Mouse (Mus musculus) urinary bladder, postnatal 14 days (tissue): ENCODE measurements at regions not wholly inside any gene's neighbourhood (a gene's known extent, or its start where the extent isn't known, plus 50 kb on each side); places are given as distances from the start of the nearest gene placed in this dataset.

Experiments used
- DNase-seq: peaks from one replicate; pipeline ENCODE4 v3.0.0; 2021; ENCODE audit warnings: low spot score

DNA sequence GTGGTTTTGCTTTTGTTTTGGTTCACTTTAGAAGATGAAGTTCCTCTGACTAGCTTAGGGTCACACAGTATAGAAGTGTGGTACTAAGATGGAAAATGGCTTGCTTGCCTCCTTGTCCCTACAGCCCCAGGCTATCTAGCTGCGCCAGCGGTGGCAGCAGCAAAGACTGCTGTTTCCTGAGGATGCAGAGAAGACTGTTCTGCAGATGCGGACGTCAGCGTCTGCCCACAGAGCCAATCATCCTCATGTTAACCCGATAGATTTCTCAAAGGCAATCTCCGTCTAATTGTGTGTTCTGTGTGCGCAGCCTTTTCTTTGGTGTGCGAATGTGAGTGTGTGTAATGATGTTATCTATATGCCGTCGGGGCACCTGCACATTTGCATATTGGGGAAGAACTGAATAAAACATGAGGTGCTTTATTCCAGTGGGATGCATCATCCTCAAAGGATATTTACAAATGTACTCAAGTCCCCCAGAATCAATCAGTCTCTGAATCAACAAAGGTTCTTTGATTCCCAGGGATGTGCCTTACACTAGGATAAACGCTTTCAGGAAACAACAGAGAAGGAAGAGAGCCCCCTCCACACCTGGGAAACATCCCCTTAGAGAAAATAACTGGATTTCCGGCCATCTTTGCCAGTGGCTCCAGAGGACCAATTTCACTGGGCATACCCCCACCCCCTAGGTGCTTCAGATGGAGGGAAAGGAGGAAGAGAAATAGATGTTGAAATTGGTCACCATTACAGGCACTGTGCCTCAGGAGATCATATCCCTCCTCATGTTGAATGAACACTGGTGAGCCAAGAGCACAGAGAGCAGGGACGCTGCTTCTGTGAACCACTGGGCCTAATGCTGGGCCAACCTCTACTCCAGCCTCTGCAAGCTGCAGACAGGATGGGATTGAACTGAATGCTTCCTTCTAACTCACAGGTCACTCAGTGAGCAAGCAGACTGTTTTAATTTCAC lies 409.7 kb upstream of the Plxna2 start:
- DNase-seq: no peak

DNA sequence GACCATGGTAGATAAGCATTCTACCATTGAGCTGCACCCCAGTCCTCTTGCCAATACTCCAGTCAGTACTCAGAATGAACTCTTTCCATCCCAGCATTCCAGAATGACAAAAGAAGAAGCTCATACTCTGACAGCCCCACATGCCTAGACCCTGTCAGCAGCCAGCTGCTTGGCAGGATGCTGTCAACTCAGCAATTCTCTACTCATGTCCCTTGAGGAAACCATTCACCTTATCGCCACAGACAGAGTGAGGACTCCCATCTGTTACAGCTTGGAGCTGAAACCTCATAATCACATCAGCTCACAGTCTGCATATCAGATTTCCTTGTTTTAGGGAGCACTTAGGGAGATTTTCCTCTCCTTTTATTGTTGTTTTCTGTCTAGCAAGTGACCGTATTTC lies 420.5 kb upstream of the Plxna2 start:
- no peak for DNase-seq

DNA sequence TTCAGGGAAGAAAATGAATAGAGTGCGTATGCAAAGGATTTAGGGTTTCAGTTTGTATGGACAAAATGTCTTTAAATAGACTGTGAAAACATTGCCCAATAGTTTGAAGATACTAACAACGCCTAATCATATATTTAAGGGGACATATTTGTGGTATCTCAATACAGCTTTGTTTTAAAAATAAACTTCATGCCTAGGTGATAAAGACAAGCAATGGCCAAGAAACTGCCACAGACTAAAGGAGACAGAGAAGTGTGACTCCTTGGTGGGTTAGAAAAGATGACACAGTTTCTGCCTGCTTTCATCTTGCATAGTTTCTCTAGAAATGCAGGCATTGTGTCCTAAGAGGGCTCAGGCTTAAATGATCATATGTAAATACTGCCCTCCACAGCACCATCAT lies 435.7 kb upstream of the Plxna2 start:
- DNase-seq: no peak

DNA sequence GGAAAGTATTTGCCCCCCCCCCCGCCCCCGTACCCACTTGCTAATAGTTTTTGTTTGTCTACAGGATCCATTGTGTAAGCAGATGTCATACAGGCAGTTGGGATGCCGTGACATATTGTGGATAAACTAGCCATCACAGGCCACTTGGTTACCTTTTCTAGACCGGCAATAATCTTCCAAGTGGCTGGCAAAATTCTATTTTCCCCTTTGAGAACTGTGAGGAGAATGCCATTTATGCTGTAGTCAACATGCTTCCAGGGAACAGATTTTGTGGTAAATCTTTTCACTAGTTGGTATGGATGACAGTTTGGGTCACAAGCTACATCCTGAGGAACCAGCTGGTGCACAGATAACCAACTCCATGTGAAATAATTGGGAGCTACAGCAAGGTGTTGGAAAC lies 456.5 kb upstream of the Plxna2 start:
- no peak for DNase-seq

DNA sequence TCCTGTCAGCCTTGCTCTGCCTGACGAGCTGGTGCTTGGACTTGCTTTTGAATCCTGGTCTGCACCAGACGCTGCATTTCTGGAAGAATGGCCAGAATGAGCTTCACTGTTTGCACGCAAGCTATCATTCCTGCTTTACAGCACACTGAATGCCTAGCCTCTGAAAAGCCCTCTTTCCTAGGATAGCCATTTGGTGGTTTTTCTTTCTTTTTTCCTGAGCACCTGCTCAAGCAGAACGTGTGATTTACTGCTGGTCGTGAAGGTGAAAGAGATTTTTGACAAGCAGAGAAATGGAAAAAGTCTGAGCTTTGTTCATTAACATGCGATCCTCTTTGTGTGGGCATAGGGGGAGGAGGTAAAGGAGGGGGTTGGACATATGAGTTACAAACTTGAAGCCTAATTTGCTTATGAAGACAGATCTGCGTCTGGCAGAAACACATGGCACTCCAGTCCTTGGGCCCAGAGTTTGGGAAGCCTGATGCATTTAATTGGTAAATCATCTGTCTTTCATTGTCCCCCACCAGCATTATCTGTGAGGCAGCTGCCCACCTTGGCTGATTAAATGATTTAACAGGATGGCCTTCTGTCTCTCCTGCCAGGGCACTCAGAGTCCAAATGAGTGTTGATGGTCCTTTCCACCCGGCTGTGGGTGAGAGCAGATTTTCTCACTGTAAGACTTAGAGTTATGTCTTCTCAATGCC lies 457.1 kb upstream of the Plxna2 start:
- no peak for DNase-seq

DNA sequence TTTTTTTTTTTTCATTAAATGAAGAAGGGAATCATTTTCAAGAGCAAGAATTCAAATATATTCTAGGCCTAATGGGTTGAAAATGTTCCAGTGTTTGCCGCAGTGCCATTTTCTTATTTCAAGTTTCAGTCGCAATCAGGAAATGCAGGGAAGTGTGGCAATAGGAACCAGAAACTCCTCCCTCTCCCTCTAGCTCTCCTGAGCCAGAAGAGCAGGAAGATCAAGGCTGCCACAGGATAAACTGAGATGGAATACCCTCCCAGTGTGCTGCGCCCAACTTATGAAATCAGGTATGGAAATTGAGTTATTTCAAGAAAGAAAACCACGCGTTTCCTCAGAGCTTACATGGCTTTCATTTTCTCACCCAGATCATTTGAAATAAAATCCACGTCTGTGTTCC lies 460.8 kb upstream of the Plxna2 start:
- no peak for DNase-seq

DNA sequence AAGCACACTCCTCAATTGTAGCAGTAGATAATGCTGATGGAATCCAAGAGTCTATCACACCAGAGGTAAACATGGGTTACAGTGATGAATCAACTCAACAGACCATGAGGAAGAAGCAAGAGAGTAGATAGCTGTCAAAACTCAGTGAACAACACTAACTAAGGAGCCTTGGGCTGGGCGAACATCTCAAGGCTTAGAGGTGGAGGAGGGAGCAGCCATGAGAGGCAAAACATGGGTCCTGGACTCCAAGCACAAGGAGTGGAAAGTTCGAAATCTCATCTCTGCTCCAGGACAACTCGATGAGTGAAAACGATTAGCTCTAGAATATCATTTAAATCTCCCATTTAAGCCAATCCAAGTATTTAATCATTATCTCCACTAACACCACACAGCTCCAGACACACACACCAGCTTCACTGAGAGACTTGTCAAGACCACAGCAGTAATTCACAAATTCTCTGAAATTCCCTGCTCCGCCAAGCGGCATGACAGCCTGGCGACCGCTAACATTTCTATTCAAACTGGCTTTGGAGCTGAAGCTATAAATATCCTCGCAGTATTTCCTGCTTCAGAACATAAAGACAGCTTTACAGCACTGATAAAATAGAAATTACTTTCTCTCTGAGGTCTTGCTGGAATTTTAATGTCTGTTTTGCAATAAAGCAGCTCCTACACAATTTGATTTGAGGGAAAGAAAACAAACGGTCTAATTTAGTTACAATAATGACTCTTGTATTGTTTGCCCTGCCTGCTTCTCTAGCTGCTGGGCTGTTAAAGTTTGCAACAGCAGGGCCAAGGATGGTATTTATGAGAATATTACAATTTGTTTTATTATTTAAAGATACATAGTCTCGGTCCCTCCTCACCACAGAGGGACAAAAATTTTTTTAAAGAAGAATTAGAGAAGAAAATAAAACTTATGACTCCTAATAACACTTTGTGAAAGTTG lies 469.3 kb upstream of the Plxna2 start:
- DNase-seq: no peak

DNA sequence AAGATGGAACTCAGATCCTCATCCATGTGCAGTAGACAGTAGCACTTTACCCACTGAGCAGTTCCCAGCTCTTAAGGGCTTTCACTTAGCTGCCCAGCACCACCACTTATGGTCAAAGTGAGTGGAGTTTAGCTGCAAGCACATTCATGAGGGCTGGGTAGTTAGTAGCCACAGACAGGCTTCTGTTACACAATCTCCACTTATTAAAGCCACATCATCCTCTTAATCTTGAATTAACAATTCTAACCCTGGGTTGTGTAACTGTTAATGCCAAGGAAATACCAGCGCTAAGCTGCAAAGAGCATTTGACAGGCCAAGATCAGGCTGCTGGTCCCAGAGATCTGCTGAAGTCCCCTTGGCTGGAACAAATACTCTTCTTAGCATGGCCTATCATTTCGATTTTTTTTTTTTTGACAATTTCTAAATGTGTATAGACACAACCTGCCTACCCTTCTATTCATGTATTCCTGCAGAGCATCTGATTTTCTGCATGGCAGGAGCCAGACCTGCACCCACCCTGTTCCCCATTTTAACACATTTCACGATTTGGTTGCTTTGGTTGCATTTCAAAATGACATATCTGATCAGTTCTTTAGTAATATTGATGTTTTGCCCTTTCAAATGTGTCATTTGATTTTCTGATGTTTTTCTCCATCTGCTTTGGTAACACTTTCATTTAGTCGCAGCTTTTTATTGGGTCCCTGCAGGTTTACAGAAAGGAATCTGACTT lies 500.2 kb upstream of the Plxna2 start:
- no peak for DNase-seq

DNA sequence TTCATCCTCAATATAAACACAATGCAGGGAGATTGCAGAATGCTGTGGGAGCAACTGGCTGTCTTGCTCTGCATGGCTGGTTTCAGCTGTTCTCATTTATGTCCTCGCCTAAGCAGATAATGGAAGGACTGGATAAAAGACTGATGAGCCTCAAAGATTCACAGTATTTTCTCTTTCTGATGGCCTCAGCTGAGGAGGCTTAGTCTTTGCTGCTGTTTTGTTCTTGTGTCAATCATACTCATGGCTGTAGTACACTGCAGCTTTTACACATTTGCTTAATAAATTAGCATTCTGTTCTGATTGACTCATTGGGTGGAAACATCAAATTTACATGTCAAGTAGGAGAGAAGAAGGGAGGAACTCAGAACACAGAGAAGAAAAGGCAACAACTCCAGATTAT lies 503.6 kb upstream of the Plxna2 start:
- DNase-seq: no peak

DNA sequence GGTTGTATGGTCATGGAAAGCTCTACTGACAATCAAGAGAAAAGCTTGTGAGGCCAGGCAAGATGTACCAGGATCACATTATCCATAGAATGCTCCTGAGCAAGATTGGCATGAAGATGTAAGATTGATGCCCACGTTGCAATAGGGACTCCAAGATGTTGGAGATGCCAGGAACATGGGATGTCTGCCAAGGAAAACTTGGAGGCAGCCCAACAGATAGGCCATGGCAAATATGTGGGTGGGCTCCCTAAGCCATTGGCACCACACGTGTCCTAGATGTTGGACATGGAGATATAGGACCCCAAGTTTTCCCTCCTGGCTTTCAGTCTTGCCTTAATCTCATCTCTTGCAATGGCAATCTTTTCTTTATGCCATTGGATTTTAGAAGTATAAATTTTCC lies 506.1 kb upstream of the Plxna2 start:
- DNase-seq: no peak

DNA sequence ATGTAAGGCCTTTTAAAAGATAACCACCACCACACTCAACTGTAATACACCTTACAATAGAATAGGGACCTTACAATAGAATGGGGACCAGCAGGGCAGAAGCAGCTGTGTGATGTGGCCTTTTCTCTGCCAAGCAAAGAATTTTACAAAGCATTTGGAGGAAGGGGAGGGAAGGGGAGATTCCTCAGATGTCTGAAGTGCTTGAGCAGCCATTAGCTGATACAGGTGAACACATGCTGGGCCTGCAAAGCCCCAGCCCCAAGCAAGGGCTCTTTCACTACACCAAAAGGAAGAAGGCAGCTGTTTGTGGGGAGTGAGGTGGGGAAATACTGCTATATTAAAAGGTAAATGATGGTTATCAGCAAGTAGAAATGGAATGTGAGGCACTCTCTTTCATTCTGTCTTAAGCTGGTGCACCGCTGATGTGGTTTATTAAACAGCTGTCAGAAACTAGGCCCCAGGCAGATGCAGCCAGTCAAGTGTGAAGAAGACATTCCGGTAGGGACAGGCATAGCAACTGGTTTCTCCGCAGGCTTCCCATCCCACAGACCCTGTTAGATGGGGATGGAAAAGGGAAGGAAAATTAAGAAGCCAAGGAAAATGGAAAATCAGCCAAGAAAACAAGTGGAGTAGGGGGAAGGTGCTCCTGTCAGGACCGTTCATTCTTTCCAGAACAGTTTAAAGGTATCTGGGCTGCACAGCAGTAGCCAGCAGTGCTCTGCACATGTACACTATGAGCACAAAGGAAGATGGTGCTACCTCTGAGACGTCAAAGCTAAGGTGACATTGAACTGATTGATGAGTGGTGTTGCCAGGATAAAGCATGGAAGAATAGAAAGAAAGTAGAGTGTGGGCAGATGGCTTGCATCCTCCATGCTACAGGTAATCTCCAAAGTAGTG lies 508.6 kb upstream of the Plxna2 start:
- no peak for DNase-seq

DNA sequence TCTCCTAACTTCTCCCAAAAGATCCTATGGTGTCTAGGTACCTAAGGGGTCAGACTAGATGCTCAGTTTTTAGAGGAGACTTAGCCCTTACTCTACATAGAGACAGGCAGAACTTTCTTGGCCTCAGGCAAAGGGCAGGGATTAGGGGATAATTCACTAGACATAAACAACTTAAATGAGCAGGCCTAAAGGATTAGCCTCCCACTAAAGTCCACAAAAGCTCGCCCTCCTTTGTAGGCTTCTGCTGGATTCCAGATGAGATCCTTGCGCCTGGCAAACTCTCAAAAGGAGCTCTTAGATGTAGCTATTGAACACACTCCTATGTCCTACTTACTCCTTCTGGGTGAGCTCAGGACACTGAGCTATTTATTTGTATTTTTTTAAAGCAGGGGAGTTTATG lies 509.9 kb upstream of the Plxna2 start:
- peak; percentile 10 for DNase-seq

DNA sequence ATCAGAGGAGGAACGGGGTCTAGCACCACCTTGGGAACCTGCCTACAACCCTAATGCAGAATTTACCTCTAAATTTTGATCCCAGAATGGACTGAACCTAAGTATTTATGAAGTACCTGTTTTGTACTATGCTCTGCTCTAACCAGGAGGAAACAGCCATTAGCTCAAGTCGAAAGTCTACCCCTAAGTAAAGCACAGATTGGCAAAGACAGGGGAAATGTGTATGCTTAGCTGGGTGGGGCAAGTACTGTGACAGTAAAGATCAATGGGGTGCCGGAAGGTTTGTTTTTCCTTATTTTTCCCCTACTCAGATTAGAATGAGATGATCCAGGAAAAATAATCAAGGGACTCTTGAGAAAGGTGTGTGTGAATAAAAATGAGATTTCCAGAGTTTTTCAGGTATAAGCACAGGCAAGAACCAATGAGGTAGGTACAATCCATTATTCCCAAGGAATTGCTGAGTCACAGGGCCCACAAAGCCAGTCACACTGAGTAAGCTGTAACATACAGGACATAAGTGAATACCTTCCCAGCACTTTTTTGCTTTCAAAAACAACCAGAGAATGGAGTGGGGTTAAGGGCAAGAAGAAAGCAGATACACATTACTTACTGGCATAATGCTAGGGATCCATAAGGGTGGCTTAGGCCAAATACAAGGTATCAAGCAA lies 510.6 kb upstream of the Plxna2 start:
- DNase-seq: no peak

DNA sequence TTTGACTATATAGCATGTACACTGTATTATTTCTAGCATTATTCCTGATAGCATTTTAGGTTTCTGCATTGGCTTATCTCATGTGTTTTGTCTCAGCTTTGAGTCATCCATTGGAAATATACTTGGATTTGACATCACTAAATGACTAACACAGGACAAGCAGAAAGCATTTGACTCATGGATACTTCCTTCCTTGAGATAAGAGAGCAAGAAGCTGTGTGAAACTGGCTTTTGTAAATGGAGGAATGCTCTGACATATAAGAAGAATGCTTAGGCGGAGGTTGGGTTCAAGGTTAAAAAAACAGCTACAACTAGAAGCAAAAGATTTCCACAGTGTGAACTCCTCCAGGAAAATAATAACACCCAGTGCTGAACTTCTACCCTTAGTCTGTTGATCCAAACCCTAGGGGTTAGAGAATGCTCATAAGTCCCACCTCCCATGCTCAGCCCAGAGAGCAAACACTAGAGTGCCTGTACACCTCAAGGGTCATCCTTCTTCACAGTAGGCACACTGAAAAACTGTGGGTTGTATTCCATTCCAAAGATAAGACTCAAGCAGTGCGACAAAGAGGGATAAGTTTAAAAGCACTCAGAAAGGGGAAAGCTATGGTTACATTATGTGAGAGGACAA lies 528.0 kb upstream of the Plxna2 start:
- no peak for DNase-seq

DNA sequence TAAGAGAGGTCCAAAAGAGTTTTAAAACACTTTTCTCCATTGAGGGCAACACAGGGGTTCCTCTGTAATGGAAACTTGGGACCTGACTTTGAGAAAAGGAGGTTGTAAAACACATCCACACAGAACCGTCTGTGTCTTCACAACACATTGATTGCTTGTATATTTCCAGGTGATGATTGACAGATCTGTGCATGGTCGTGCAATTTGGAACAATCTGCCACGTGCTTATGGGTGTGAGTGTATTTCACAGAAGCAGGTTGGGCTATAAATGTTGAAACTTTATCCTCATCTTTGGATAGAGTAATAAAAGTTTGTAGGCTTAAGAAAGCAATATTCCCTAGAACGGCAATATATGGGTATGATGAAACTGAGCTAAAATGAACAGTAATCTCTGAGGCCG lies 559.5 kb upstream of the Plxna2 start:
- no peak for DNase-seq

DNA sequence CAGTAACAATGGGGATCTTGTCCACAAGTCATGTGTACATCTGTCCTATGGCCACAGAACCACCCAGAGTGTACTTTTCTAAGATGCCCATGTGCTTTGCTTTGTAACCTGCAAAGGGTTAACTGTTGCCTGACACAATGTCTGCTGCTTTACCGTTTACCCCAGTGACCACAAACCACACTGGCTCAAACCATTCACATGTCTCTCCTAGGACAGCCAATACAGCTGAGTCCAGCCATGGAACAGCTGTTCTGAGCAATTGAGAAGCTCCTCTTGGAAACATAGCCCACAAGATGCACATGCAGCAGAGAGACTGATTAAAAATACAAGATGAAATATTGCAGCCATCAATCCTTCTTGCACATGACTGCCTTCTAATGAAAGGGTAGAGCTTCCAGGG lies 561.5 kb upstream of the Plxna2 start:
- DNase-seq: no peak

DNA sequence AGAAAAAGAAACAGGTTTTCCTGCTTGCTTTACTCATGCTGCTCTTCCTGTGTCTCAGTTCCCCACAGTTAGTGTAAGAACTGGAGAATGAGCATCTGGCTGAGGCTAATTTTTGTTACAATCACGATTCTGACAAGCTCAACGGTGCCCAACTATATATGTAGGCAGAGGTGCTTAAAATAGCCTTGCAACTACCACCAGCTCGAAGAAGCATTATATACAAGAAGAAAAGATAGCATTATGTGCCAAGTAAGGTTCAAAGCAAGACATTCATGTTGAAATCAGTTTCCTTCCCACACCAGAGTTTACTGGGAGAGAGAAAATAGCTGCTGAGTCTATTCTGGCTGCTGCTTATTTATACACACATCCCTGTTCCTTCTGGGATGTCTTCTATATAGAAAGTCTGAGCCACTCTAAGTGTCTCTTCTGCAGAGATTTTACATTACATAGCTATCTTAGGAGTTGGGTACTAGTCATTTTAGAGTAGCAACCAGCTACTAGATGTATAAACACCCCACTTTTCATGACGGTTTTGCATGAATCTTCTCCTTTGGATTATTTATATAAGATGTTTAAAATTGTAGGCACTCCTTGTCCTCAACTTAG lies 568.2 kb upstream of the Plxna2 start:
- no peak for DNase-seq

DNA sequence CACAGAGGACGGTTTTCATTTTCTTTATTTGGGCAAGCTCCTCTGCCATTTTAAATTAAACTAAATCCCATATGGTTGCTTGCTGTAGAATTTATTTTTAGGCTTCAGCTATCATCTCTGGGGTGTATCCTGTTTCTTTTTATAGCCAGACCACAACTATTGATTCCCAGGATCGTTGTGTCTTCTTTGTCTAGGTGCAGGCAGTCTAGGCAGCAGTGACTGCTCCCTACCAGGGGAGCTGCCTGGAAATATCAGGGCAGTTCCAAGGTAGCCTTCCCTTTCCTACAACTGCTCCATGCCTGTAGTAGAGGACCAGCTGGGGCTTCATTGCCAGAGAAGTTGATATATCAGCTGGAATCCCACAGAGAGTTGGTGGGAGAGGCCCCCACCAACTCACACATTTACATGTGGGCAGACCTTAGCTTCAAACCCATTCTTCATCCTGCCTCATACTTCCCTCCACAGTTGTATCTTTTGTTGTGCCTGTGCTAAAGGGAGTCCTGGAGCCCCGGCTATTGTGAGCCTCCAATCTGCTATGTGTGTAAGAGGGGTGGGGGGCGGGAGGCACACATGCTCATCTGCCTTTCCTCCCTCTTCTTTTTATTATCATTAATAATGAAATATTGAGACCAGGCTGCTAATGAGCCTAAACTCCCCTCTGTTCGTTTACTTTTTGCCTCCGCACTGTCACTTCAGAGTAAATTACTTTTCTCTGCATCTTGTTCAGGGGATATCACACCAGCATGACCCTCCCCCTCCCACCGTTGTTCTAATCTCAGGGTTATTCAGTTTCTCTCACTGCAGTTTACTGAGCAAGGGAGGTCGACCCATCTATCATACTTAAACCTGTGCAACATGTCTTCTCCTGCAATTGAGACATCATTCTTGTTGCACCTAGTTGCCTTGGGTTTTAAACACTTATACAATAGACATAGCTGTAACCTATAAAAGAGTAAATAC lies 576.3 kb upstream of the Plxna2 start:
- no peak for DNase-seq
